Mouse (Mus musculus) lung, adult 18-20 months (tissue): ENCODE measurements at regions not wholly inside any gene's neighbourhood (a gene's known extent, or its start where the extent isn't known, plus 50 kb on each side); places are given as distances from the start of the nearest gene placed in this dataset.
A peak's percentile ranks its signal among the peaks of the same experiment; 100 is the strongest.

ENCODE experiments used
- DNase-seq, 2 experiments: peaks; one replicate each; pipeline ENCODE4 v3.0.0; 2022; ENCODE audit warnings: mixed read lengths in 2 of 2

DNA sequence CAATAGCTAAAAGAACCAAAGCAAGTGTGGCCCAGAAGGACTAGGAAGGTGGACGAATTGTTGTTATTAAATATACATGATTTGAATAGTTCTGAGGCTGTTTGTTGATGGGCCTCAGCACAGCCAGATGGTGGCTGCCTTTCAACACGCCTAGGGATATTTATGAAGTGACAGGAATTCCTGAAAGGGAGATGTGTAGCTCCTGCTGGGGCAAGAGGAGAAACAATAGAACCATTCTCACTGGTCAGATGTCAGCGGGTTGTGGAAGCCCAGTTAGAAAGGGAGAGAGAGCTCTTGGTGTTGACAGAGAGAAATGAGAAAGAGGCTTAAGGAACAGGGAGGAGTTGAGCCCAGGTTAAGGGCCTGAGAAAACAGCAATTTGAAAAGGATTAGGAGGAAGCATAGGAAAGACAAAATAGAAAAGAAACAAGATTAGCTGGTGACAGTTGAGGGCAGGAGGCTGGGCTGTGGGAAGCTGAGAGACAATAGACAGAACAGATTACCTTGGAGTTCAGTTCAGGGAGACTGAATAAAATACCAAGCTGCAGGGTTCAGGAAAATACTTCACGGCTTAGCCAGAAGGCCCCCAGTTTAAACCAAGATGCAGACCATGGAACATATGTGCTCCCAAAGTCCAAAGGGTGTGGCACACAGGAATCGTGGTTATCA is 174.7 kb upstream of the Ptbp2 start:
- DNase-seq = peak; percentile 6 to 16

DNA sequence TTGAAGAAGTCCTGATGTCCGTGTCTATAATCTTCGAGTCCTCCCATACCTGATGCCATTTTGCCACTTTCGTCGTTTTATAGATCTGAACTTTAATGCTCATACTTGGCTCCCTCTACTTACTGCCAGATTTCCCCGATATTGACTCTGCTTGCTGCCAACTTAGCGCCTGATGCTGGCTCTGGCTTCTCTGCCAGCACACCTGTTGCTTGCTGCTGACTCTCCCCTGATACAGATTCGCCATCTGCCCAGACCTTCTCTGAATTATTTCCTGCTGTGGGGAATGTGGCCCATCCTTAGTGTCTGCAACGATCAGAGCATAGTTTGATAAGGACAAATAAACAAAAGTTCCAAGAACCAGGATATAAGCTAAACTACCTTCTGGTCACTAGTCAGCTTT is 173.3 kb upstream of the Ptbp2 start:
- no peak for DNase-seq

- DNase-seq = no peak
Observed at GRCm38 (mm10) chr3:119955745-119956615, 171.7 kb upstream of the Ptbp2 start.

DNA sequence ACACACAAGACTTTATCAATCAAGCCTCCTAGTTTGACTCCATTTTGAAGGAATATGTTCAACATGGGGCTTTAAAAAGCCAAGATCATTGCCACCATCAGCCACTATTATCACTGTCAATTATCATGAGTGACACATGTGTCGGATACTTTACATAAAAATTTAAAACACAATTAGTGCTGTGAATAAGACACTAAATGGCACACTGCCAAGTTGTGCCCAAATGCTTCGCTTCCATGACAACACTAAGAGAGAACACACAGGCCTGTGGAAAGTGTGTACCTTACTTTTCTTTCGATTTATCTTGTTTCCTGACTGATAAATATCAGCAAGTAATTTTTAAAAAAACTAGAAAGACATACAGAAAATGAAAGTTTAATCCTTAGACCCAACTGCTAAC is 166.5 kb upstream of the Ptbp2 start:
- DNase-seq = no peak

DNA sequence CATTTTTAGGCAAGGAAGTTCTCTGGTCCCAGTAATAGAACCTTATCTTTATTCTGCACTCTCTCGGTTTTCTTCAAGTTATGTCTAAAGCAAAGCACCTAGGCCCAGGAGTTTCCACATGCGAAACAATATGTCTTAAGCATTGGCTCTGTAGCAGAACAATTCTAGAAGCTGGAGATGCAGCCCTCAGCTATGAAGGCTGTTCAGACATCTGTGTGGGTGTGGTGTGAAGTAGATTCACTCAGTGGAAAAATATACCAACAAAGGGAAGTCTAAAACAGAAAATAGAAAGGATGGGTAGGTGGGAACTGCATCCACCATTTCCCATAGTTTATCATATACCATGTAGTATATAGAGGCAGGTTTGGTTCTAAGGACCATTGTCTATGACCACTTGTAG is 165.8 kb upstream of the Ptbp2 start:
- DNase-seq = no peak

DNA sequence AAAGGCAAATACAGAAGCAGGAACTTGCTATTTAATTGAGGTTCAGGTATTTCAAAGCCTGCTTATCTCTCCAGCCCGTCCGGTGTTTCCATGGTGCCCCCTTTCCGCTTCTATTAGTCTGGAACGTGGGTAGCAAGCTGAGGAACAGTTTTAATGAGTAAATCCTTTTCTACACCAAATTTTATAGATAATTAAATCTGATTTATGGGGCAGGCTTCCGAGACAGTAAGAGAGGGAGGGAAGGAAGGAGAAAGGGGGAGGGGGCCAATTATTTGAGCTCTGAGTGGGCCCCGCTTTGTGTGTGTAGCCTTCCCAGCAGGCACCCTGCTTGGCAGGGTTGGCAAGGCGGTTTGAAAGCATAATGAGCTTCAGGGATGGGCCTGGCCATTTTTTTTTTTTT is 165.4 kb upstream of the Ptbp2 start:
- no peak for DNase-seq

GRCm38 (mm10) chr3:119949041-119949470 is 164.8 kb upstream of the Ptbp2 start:
- peak; percentile 34 to 39 for DNase-seq

DNA sequence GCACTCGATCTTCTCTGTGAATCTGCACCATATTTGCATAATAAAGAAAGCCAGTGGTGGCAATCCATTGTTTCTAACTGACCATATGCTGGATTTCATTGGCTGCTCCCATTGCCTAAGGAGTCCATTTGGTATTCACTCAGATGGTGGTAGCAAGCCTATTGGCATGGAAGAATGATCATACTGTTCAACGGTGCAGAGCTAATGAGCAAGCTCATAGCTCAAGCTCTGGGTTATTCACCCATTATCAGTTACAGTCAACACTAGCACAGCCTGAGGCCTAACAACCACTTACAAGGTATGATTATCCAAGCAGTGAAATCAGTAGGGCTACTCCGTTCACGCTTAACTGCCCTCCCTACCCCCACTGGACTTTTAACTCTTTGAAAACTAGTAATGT is 162.9 kb upstream of the Ptbp2 start:
- no peak for DNase-seq

GRCm38 (mm10) chr3:119944115-119944514 is 159.8 kb upstream of the Ptbp2 start:
- DNase-seq = no peak

DNA sequence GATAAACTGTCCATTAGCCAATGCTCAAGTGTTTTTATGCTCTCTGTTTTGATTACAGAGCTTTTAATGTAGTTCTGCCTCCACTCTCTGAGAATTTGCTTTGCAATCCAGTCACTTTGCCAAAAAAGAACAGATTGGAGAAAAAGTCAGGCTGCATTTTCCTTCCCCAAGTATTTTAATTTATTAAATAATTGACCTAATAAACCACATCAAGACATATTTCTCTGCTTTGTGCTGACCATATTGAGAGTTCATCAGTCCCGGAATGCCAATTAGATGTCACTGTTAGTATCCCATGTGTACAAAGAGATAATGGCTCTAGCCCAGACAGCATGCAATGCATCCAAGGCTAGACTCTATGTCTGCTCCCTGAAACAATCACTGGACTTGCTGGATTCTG is 154.8 kb upstream of the Ptbp2 start:
- DNase-seq = no peak

GRCm38 (mm10) chr3:119938425-119938824 is 154.2 kb upstream of the Ptbp2 start:
- no peak for DNase-seq

GRCm38 (mm10) chr3:119936526-119936925 is 152.3 kb upstream of the Ptbp2 start:
- no peak for DNase-seq

GRCm38 (mm10) chr3:119933049-119933511 is 148.8 kb upstream of the Ptbp2 start:
- peak; percentile 5 to 23 for DNase-seq

DNA sequence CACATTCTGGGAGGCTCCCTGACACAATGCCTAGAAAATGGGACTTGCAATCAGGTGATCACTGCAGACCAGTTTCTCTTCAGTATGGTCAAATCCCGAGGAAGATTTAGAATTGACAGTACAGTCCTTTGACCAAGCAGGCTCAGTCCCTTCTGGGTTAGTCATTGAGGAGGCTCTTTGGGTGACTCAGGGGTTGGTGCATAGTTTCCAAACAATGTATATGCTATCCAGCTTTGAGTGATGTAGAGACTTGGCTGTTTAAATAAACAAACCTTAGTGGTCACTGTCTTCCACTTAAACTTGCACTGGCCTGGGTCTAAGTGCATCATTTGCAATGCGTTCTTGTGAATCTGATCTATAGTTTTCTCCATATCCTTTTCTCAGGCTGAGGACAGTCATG is 144.0 kb upstream of the Ptbp2 start:
- DNase-seq = no peak

GRCm38 (mm10) chr3:119919501-119920141 is 135.4 kb upstream of the Ptbp2 start:
- no peak for DNase-seq

DNA sequence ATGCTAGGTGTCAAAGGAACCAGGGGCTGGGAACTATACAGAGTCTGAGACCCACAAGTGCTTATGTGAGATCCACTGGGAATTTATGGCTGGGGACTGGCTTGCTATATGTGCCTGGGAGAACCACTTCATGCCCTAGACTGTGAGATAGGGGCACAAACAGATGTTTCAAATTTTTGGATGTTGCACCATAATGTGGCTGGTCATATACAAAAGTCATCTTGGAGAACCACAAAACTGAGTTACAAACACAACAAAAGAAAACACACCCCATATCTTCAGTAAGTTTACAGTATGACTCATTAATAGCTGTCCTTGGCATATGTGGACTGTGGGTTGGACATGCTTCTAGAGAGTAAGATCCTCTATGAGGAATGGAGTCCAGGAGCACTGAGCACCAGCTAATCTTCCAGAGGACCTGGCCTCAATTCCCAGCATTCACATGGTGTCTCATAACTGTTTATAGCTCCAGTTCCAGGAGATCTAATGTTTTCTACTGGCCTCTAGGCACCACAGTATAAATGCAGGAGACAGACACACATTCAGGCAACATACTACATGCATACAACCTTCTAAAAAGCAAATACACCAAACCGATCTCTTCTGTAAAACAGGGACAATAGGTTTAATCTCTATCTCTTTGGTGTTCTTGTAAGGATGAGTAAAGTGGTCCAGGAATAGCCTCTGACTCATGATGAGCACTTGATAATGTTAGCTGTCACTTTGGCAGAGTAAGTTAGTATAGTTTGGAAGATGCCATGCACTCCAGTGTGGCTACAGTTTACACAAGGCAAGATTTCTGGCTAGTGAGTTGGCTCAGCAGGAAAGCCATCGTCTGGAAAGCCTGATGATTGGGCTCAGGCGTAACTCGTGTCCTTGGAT is 132.0 kb upstream of the Ptbp2 start:
- DNase-seq = no peak

DNA sequence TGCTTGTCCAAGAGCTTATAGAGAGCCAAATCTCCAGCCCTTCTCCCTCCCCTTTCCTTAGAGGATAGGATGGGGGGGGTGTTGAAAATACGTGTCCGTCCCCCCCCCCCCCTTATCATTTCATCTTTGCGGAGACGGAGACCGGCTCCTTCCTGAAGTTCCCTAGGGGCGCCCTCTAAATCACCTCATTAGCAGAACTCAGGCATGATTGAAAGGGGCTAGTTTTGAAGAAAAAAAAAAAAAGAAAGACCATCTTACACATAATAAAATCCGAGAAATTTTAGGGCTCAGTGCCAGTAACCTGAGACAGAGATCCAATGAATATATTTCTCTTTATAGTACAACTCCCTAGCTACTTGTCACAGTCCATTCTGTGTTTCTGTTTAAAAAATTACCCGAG is 127.3 kb upstream of the Ptbp2 start:
- no peak for DNase-seq

DNA sequence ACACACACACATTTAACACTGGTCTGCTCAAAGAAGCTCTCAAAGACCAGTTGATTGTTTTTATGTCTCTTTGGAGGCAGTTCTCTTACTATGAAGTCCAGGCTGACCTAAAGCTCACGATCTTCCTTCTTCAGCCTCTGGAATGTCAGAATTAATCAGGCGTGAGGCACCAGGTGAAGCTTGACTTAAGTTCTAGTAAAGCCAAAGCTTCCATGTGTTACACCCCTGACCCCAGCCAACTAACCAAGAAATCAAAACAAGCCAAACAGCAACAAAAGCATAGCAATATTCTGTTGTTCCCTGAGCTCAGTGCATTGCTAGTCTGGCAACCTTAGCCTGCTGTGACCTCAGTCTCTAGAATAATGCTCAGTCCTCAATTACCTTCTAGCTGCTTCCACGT is 120.0 kb upstream of the Ptbp2 start:
- no peak for DNase-seq

DNA sequence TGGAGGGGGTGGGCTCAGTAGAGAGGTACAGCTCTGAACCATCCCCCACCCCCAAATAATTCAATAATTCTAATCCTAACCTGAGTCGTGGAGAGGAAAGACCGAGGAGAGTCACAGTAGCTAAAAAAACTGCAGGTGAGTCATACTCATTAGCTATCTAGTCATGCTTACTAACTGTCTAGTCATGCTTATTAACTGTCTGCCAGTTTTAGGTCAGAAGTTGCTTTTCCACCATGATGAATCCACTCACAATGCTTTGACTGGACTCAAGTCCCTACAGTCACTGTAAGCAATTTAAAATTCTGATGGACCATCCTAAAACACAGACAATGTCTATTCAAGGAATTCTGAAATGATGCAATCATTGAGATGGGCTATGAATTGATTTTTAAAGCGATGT is 110.9 kb upstream of the Ptbp2 start:
- DNase-seq = no peak

DNA sequence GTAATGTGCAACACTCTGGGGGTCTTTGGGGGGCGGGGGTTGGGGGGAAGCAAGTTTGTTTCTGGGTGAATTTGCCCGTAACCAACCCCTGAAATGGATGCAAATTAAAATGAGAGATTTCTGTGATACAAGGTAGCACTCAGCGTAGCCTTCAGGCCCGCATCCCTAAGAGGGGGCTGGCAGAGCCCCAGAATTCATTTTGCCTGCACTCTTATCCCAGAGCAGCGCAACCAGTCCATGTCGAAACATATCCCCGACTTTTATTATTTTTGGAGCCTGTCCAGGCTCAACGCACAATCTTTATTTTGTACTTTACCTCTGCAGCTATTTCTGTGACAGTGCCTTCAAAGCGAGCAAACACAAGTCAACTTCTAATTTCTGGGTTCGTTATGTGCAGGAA is 109.8 kb upstream of the Ptbp2 start:
- no peak for DNase-seq

DNA sequence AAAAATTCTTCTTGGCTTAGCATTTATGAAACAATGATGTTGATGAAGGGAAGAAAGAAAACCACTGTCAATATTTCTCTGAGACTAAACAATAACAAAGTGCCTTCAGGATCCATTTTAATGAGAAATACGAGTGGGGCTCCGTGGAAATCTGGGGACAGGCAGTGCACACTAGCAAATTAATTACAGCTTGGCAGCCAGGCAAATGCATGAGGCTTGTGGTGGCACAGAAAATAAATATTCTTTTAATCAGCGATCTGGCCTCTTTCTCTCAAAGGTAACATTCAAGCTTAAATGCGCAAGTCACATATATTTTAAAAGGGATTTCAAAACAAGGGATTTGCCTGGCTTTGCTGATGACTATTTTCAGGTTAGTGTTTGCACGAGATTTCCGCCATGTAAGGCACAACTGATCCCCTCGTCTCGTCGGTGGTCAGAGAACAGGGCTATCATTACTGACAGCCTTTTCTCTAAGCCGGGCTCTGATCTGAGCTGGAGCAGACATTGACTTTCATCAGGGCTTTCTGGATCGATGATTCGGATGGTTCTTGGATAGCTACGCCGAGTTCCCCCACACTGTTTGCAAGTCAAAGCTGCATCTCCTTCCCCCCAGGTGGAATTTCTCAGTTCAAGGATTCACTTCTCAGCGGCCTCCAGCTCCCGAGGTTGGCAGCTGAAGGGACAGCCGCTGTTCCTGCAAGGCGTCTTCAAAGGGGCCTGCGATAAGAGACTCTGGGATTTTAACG is 109.1 kb upstream of the Ptbp2 start:
- DNase-seq = no peak
